Mouse (Mus musculus) olfactory bulb, adult 2 months (tissue): ENCODE measurements at regions not wholly inside any gene's neighbourhood (a gene's known extent, or its start where the extent isn't known, plus 50 kb on each side); places are given as distances from the start of the nearest gene placed in this dataset.

Experiments used
- CTCF ChIP-seq: fragments of 200-500 bp; IDR thresholded peaks from 2 replicates; pipeline ENCODE4 v1.5.1; 2012; ENCODE audit warnings: low read depth, mild to moderate bottlenecking, low read length, moderate library complexity; ENCODE audit not compliant: insufficient read depth
- POLR2A ChIP-seq: fragments of 200-500 bp; IDR thresholded peaks from 2 replicates; pipeline ENCODE4 v1.6.1; 2012; ENCODE audit warnings: mild to moderate bottlenecking, low read depth, low read length, moderate library complexity; ENCODE audit not compliant: insufficient read depth

DNA sequence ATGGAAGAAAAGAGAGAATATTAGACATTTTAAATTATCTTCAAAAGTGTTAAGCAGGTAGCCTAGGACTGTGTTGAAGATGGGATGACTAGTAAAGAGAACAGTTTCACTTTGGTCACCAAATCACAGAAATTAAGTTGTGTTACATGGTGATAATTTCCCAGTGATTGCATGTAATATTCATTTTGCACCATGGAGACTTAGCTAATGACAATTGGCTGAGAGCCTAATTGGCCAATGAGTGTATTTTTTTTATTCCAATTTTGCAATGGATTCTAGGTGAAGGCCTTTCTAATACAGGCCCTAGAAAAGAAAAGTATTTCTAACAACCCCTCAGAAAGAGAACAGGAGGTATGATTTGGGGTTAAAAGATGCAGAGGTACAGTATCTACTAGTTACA is 541.9 kb upstream of the Marcks start:
- TF ChIP-seq POLR2A (no peak), CTCF (no peak)
